Mouse (Mus musculus): ENCODE measurements around the gene Ankrd6. TPM values are rescaled to one million over a fixed set of nuclear protein-coding genes. Genes with fewer than 3 reads are reported as not detected.

The Ankrd6 gene
- total and polyA plus RNA-seq, 3 experiments, result 1.1 to 4.9 (median 4.1) TPM

GRCm38 (mm10) chr4:32928692-32929448, 21.8 kb downstream of the Ankrd6 start:
- WGBS, result 96% methylated on average over 13 of the region's 13 CpGs
- DNase-seq, result no peak
- Histone ChIP-seq H3K79me2 (replicated peaks; ENCODE audit: control insufficient read depth, insufficient read depth, low read length) (no peaks in the 10 kb centered on the region), H3K4me1 (ENCODE audit: control insufficient read depth, insufficient read depth, low read length) (no peaks in the 10 kb centered on the region), H3K27ac (no peak overlapping the region), H3K4me3 (no peak overlapping the region), H3K36me3 (ENCODE audit: control insufficient read depth, insufficient read depth, low read length) (no peaks in the 10 kb centered on the region), H3K9ac (ENCODE audit: low read depth, low read length) (no peak overlapping the region), H3K27me3 (ENCODE audit: control insufficient read depth, insufficient read depth, low read length) (no peaks in the 10 kb centered on the region)
- intact Hi-C loops (cut with DNase I), result no loop called here
- TF ChIP-seq CTCF (IDR thresholded peaks at IDR 0.05), result no peak
- no peak for TF ChIP-seq EP300 (IDR thresholded peaks at IDR 0.05; ENCODE audit: insufficient read depth, low read depth, low read length)
- TF ChIP-seq POLR2A (IDR thresholded peaks at IDR 0.05; ENCODE audit: insufficient read depth, low read depth, low read length), result no peak

GRCm38 (mm10) chr4:32923891-32924294, 26.7 kb downstream of the Ankrd6 start:
- H3K9ac ChIP-seq (ENCODE audit: low read depth, low read length), result no peak overlapping the region
- no peaks in the 10 kb centered on the region for H3K36me3 ChIP-seq (ENCODE audit: control insufficient read depth, insufficient read depth, low read length)
- H3K27me3 ChIP-seq (ENCODE audit: control insufficient read depth, insufficient read depth, low read length), result no peaks in the 10 kb centered on the region
- DNase-seq, result no peak
- TF ChIP-seq POLR2A (IDR thresholded peaks at IDR 0.05; ENCODE audit: insufficient read depth, low read depth, low read length) (no peak), CTCF (IDR thresholded peaks at IDR 0.05) (no peak), EP300 (IDR thresholded peaks at IDR 0.05; ENCODE audit: insufficient read depth, low read depth, low read length) (no peak)
- H3K4me3 ChIP-seq, result no peak overlapping the region
- no peaks in the 10 kb centered on the region for H3K4me1 ChIP-seq (ENCODE audit: control insufficient read depth, insufficient read depth, low read length)
- intact Hi-C loops (cut with DNase I), result no loop called here
- no peaks in the 10 kb centered on the region for H3K79me2 ChIP-seq (replicated peaks; ENCODE audit: control insufficient read depth, insufficient read depth, low read length)
- no peak overlapping the region for H3K27ac ChIP-seq
- 64% methylated on average over 9 of the region's 9 CpGs for WGBS

GRCm38 (mm10) chr4:32923436-32923835, 27.2 kb downstream of the Ankrd6 start:
- no peak overlapping the region for H3K4me3 ChIP-seq
- no peaks in the 10 kb centered on the region for H3K4me1 ChIP-seq (ENCODE audit: control insufficient read depth, insufficient read depth, low read length)
- H3K9ac ChIP-seq (ENCODE audit: low read depth, low read length), result no peak overlapping the region
- H3K36me3 ChIP-seq (ENCODE audit: control insufficient read depth, insufficient read depth, low read length), result no peaks in the 10 kb centered on the region
- DNase-seq, result no peak
- no peak overlapping the region for H3K27ac ChIP-seq
- intact Hi-C loops (cut with DNase I), result no loop called here
- TF ChIP-seq POLR2A (IDR thresholded peaks at IDR 0.05; ENCODE audit: insufficient read depth, low read depth, low read length) (no peak), EP300 (IDR thresholded peaks at IDR 0.05; ENCODE audit: insufficient read depth, low read depth, low read length) (no peak), CTCF (IDR thresholded peaks at IDR 0.05) (no peak)
- no peaks in the 10 kb centered on the region for H3K79me2 ChIP-seq (replicated peaks; ENCODE audit: control insufficient read depth, insufficient read depth, low read length)
- WGBS, result 16% methylated on average over 10 of the region's 10 CpGs
- H3K27me3 ChIP-seq (ENCODE audit: control insufficient read depth, insufficient read depth, low read length), result no peaks in the 10 kb centered on the region

- H3K27ac ChIP-seq, result no peak overlapping the region
- no peaks in the 10 kb centered on the region for H3K79me2 ChIP-seq (replicated peaks; ENCODE audit: control insufficient read depth, insufficient read depth, low read length)
- H3K36me3 ChIP-seq (ENCODE audit: control insufficient read depth, insufficient read depth, low read length), result no peaks in the 10 kb centered on the region
- H3K27me3 ChIP-seq (ENCODE audit: control insufficient read depth, insufficient read depth, low read length), result no peaks in the 10 kb centered on the region
- no peak overlapping the region for H3K9ac ChIP-seq (ENCODE audit: low read depth, low read length)
- WGBS, result 100% methylated on average over 1 of the region's 1 CpGs
- DNase-seq, result no peak
- no peak for TF ChIP-seq EP300 (IDR thresholded peaks at IDR 0.05; ENCODE audit: insufficient read depth, low read depth, low read length)
- no peak for TF ChIP-seq POLR2A (IDR thresholded peaks at IDR 0.05; ENCODE audit: insufficient read depth, low read depth, low read length)
- TF ChIP-seq CTCF (IDR thresholded peaks at IDR 0.05), result no peak
- no peak overlapping the region for H3K4me3 ChIP-seq
- no peaks in the 10 kb centered on the region for H3K4me1 ChIP-seq (ENCODE audit: control insufficient read depth, insufficient read depth, low read length)
- intact Hi-C loops (cut with DNase I), result no loop called here
These were observed 27.8 kb downstream of the Ankrd6 start for GRCm38 (mm10) chr4:32922871-32923270.

DNA sequence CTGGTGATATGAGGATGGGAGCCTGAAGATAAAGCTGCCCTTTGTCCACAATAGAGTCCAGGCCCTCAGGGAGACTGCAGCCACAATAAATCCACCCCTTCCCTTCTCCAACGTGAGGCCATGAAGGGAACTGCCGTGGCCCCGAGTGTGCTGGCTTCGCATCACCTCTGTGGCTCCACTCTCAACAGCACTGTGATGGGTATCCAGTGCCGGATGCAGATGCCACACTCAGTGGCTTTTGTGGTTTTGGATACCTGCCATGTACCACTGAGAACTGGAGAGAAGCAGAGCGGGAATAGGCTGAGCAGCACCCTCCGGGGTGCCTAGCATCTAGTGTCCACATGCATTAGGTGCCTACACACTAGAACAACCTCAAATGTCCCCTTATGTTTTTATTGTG, 29.8 kb downstream of the Ankrd6 start:
- TF ChIP-seq EP300 (IDR thresholded peaks at IDR 0.05; ENCODE audit: insufficient read depth, low read depth, low read length) (no peak), POLR2A (IDR thresholded peaks at IDR 0.05; ENCODE audit: insufficient read depth, low read depth, low read length) (no peak), CTCF (IDR thresholded peaks at IDR 0.05) (no peak)
- WGBS, result 80% methylated on average over 7 of the region's 7 CpGs
- no peak overlapping the region for H3K9ac ChIP-seq (ENCODE audit: low read depth, low read length)
- no peaks in the 10 kb centered on the region for H3K36me3 ChIP-seq (ENCODE audit: control insufficient read depth, insufficient read depth, low read length)
- no peak for DNase-seq
- no peaks in the 10 kb centered on the region for H3K79me2 ChIP-seq (replicated peaks; ENCODE audit: control insufficient read depth, insufficient read depth, low read length)
- H3K27ac ChIP-seq, result no peak overlapping the region
- no peaks in the 10 kb centered on the region for H3K27me3 ChIP-seq (ENCODE audit: control insufficient read depth, insufficient read depth, low read length)
- H3K4me3 ChIP-seq, result no peak overlapping the region
- intact Hi-C loops (cut with DNase I), result no loop called here
- no peaks in the 10 kb centered on the region for H3K4me1 ChIP-seq (ENCODE audit: control insufficient read depth, insufficient read depth, low read length)

- Histone ChIP-seq H3K9ac (ENCODE audit: low read depth, low read length) (no peak overlapping the region), H3K4me3 (no peak overlapping the region), H3K4me1 (ENCODE audit: control insufficient read depth, insufficient read depth, low read length) (no peaks in the 10 kb centered on the region), H3K36me3 (ENCODE audit: control insufficient read depth, insufficient read depth, low read length) (no peaks in the 10 kb centered on the region), H3K27me3 (ENCODE audit: control insufficient read depth, insufficient read depth, low read length) (no peaks in the 10 kb centered on the region), H3K27ac (no peak overlapping the region), H3K79me2 (replicated peaks; ENCODE audit: control insufficient read depth, insufficient read depth, low read length) (no peaks in the 10 kb centered on the region)
- intact Hi-C loops (cut with DNase I), result no loop called here
- TF ChIP-seq EP300 (IDR thresholded peaks at IDR 0.05; ENCODE audit: insufficient read depth, low read depth, low read length) (no peak), POLR2A (IDR thresholded peaks at IDR 0.05; ENCODE audit: insufficient read depth, low read depth, low read length) (no peak), CTCF (IDR thresholded peaks at IDR 0.05) (no peak)
- WGBS, result 74% methylated on average over 5 of the region's 5 CpGs
- DNase-seq, result no peak
These were observed 32.1 kb downstream of the Ankrd6 start for GRCm38 (mm10) chr4:32918571-32918970.
